Mouse (Mus musculus): ENCODE measurements at regions not wholly inside any gene's neighbourhood (a gene's known extent, or its start where the extent isn't known, plus 50 kb on each side); places are given as distances from the start of the nearest gene placed in this dataset.

DNA sequence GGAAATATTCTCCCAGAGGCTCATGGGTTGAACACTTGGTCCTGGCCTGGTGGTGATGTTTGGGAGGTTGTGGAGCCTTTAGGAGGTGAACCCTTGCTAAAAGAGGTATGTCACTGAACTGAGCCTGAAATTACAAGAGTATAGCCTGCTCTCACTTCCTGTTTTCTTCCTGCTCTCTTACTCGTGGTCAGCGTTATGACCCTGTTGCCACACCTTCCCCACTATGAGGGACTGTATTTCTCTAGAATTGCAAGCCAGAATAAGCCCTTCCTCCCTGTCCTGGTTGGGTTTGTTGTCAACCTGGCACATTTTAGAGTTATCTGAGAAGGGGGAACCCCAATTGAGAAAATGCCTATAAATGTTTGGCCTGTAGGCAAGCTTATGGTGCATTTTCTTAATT is 674.1 kb downstream of the Epm2a start:
- TF ChIP-seq TAL1 (conservative IDR thresholded peaks at IDR 0.05; ENCODE audit: low read depth, low read length) (no peak), GATA1 (IDR thresholded peaks at IDR 0.05; ENCODE audit: borderline replicate concordance, low read length) (no peak), CTCF (IDR thresholded peaks at IDR 0.05; ENCODE audit: low read depth, low read length) (no peak)

Measured in G1E (cell line).